Mouse (Mus musculus) brain, embryonic 14.5 days (tissue): Measurements from ENCODE around the gene Plppr3.

Source experiments
- CTCF ChIP-seq: fragments of 200-500 bp; IDR thresholded peaks from 2 replicates; pipeline ENCODE4 v1.5.1; 2012; ENCODE audit warnings: inconsistent platforms, mild to moderate bottlenecking, moderate library complexity, borderline replicate concordance; ENCODE audit not compliant: insufficient read depth, insufficient read length; ENCODE audit errors: extremely low read depth
- POLR2A ChIP-seq: fragments of 200-500 bp; IDR thresholded peaks from 2 replicates; pipeline ENCODE4 v1.6.1; 2012; ENCODE audit warnings: mild to moderate bottlenecking, inconsistent platforms, borderline replicate concordance; ENCODE audit not compliant: poor library complexity, insufficient read depth, insufficient read length, severe bottlenecking; ENCODE audit errors: extremely low read depth

DNA sequence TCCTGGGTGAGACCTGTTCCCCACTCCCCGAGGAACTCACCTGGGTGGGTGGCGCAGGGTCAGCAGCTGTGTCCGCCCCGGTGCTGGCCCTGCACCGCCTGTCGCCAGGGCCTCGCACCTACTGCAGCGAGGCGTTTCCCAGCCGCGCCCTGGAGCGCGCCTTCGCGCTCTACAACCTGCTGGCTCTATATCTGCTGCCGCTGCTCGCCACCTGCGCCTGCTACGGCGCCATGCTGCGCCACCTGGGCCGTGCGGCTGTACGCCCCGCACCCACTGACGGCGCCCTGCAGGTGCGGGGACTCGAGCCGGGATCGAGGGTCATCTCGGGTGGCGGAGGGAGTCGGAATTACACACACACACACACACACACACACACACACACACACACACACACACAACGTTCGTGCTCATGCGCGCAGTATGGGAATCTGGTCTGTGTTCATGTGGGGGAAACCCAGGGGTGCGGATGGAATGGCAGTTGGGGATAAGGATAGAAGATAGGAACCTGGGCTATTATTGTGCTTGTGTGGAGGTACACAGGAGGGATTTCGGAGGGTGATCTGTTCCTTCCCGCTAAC is 46.6 kb upstream of the Plppr3 start, which contains the start of gene R3hdm4:
- no peak for TF ChIP-seq CTCF
- no peak for TF ChIP-seq POLR2A
